Mouse (Mus musculus) CD4-positive naive resting alpha-beta T cell, adult 76 days (primary cell): ENCODE data around the gene Slc44a4. TPM values are rescaled to one million over a fixed set of nuclear protein-coding genes. Genes with fewer than 3 reads are reported as not detected.

Source experiments
- total RNA-seq: library from RNA; stranded (reverse); gene quantifications from one replicate; pipeline ENCODE4 v1.2.4, GENCODE M21; 2023

Slc44a4 gene
- not detected for total RNA-seq

GRCm38 (mm10) chr17:34913930-34914665, at the start of gene Slc44a4:
TSS of gene Slc44a4 (plus strand) at chr17:34914466.

GRCm38 (mm10) chr17:34879336-34879879, 34.9 kb upstream of the Slc44a4 start, which contains the start of gene Zbtb12:
TSS of gene Zbtb12 (plus strand) at chr17:34879483.

GRCm38 (mm10) chr17:34881683-34882310, 32.5 kb upstream of the Slc44a4 start, which contains the start of gene Gm20547:
TSS of gene Gm20547 (minus strand) at chr17:34882042.

GRCm38 (mm10) chr17:34898160-34898586, 16.1 kb upstream of the Slc44a4 start, which contains the start of the genes C2 and Ehmt2:
TSS of gene C2 (minus strand) at chr17:34898265.
TSS of gene Ehmt2 (plus strand) at chr17:34898469.

GRCm38 (mm10) chr17:34931061-34931734, 16.9 kb downstream of the Slc44a4 start, which contains the start of gene Neu1:
TSS of gene Neu1 (plus strand) at chr17:34931253.

GRCm38 (mm10) chr17:34959130-34959778, 45.0 kb downstream of the Slc44a4 start, which contains the start of gene Hspa1b:
TSS of gene Hspa1b (minus strand) at chr17:34959238.

GRCm38 (mm10) chr17:34969822-34970221, 55.6 kb downstream of the Slc44a4 start, which contains the start of gene Gm20481:
TSS of gene Gm20481 (plus strand) at chr17:34969912.

GRCm38 (mm10) chr17:34972069-34972749, 57.9 kb downstream of the Slc44a4 start, which contains the start of the genes Hspa1a and Hspa1l:
TSS of gene Hspa1a (minus strand) at chr17:34972156.
TSS of gene Hspa1l (plus strand) at chr17:34972703.

Other genes with a start within 250 kb of the Slc44a4 start
- gene Tnxb, start 243.9 kb upstream of the Slc44a4 start, total RNA-seq, result 0.09 TPM
- gene C4b, start 170.6 kb upstream of the Slc44a4 start, total RNA-seq, result 0.70 TPM
- not detected for gene Cyp21a1, start 109.9 kb upstream of the Slc44a4 start, total RNA-seq
- gene Stk19, start 77.5 kb upstream of the Slc44a4 start, total RNA-seq, result 55.8 TPM
- 86.0 TPM for gene Dxo, start 77.4 kb upstream of the Slc44a4 start, total RNA-seq
- gene Skiv2l, start 64.3 kb upstream of the Slc44a4 start, total RNA-seq, result 121 TPM
- 22.0 TPM for gene Nelfe, start 64.1 kb upstream of the Slc44a4 start, total RNA-seq
- gene Cfb, start 51.9 kb upstream of the Slc44a4 start, total RNA-seq, result 0.64 TPM
- gene Zbtb12, start 35.0 kb upstream of the Slc44a4 start, total RNA-seq, result 4.4 TPM
- gene Gm20547, start 32.4 kb upstream of the Slc44a4 start, total RNA-seq, result 0.38 TPM
- 1.6 TPM for gene C2, start 16.2 kb upstream of the Slc44a4 start, total RNA-seq
- gene Ehmt2, start 16.0 kb upstream of the Slc44a4 start, total RNA-seq, result 113 TPM
- gene Neu1, start 16.8 kb downstream of the Slc44a4 start, total RNA-seq, result 44.2 TPM
- gene Hspa1b, start 44.8 kb downstream of the Slc44a4 start, total RNA-seq, result 97.6 TPM
- gene Gm20481, start 55.4 kb downstream of the Slc44a4 start, total RNA-seq, result not detected
- gene Hspa1a, start 57.7 kb downstream of the Slc44a4 start, total RNA-seq, result 57.4 TPM
- gene Hspa1l, start 58.2 kb downstream of the Slc44a4 start, total RNA-seq, result not detected
- 24.0 TPM for gene Lsm2, start 67.4 kb downstream of the Slc44a4 start, total RNA-seq
- gene Vars, start 86.5 kb downstream of the Slc44a4 start, total RNA-seq, result 85.0 TPM
- gene Vwa7, start 102.1 kb downstream of the Slc44a4 start, total RNA-seq, result not detected
- gene Sapcd1, start 113.5 kb downstream of the Slc44a4 start, total RNA-seq, result 1.4 TPM
- 3.2 TPM for gene Msh5, start 132.3 kb downstream of the Slc44a4 start, total RNA-seq
- gene Clic1, start 135.5 kb downstream of the Slc44a4 start, total RNA-seq, result 137 TPM
- 0.70 TPM for gene Ddah2, start 144.6 kb downstream of the Slc44a4 start, total RNA-seq
- not detected for gene Ly6g6c, start 150.9 kb downstream of the Slc44a4 start, total RNA-seq
- gene Mpig6b, start 151.7 kb downstream of the Slc44a4 start, total RNA-seq, result not detected
- gene Ly6g6e, start 162.4 kb downstream of the Slc44a4 start, total RNA-seq, result not detected
- not detected for gene Ly6g6d, start 163.6 kb downstream of the Slc44a4 start, total RNA-seq
- not detected for gene Ly6g6f, start 171.1 kb downstream of the Slc44a4 start, total RNA-seq
- 60.6 TPM for gene Abhd16a, start 174.8 kb downstream of the Slc44a4 start, total RNA-seq
- gene Ly6g5c, start 193.8 kb downstream of the Slc44a4 start, total RNA-seq, result not detected
- 1.5 TPM for gene Ly6g5b, start 201.0 kb downstream of the Slc44a4 start, total RNA-seq
- gene Gpank1, start 207.0 kb downstream of the Slc44a4 start, total RNA-seq, result 28.7 TPM
- gene Csnk2b, start 207.6 kb downstream of the Slc44a4 start, total RNA-seq, result 118 TPM
- gene D17H6S53E, start 211.9 kb downstream of the Slc44a4 start, total RNA-seq, result 15.3 TPM
- gene Apom, start 217.6 kb downstream of the Slc44a4 start, total RNA-seq, result not detected
- 487 TPM for gene Bag6, start 220.7 kb downstream of the Slc44a4 start, total RNA-seq